Mouse (Mus musculus) midbrain, embryonic 16.5 days (tissue): ENCODE measurements at regions not wholly inside any gene's neighbourhood (a gene's known extent, or its start where the extent isn't known, plus 50 kb on each side); places are given as distances from the start of the nearest gene placed in this dataset.
A peak's percentile ranks its signal among the peaks of the same experiment; 100 is the strongest.

Experiments used
- ATAC-seq: fragments of 200-750 bp; cut with Nextera tagmentation; 2 replicates; pipeline ENCODE4 v1.8.0; 2017; ENCODE audit warnings: moderate TSS enrichment
- H3K27ac ChIP-seq: fragments of 300-500 bp; sonication (generic); 2 replicates; pipeline ENCODE4 v1.5.1; 2014; ENCODE audit warnings: mild to moderate bottlenecking, low read length, mixed read lengths
- H3K27me3 ChIP-seq: fragments of 300-500 bp; sonication (generic); 2 replicates; pipeline ENCODE4 v1.6.1; 2014; ENCODE audit warnings: low read depth, low read length, mixed read lengths; ENCODE audit not compliant: control insufficient read depth, insufficient read depth
- H3K36me3 ChIP-seq: fragments of 300-500 bp; sonication (generic); 2 replicates; pipeline ENCODE4 v1.6.1; 2014; ENCODE audit warnings: mild to moderate bottlenecking, low read length, moderate library complexity, mixed read lengths; ENCODE audit not compliant: control insufficient read depth, insufficient read depth
- H3K4me1 ChIP-seq: fragments of 300-500 bp; sonication (generic); 2 replicates; pipeline ENCODE4 v1.6.1; 2014; ENCODE audit warnings: mild to moderate bottlenecking, low read length, mixed read lengths; ENCODE audit not compliant: control insufficient read depth, insufficient read depth
- H3K4me2 ChIP-seq: fragments of 300-500 bp; sonication (generic); 2 replicates; pipeline ENCODE4 v1.6.1; 2014; ENCODE audit warnings: mild to moderate bottlenecking, low read length, mixed read lengths
- H3K4me3 ChIP-seq: fragments of 300-500 bp; sonication (generic); 2 replicates; pipeline ENCODE4 v1.5.1; 2014; ENCODE audit warnings: low read depth, mild to moderate bottlenecking, low read length, moderate library complexity, mixed read lengths
- H3K9ac ChIP-seq: fragments of 300-500 bp; sonication (generic); 2 replicates; pipeline ENCODE4 v1.6.1; 2014; ENCODE audit warnings: low read depth, low read length, mixed read lengths
- H3K9me3 ChIP-seq: fragments of 300-500 bp; sonication (generic); replicated peaks from 2 replicates; pipeline ENCODE4 v1.6.1; 2014; ENCODE audit warnings: mild to moderate bottlenecking, low read length, mixed read lengths; ENCODE audit not compliant: control insufficient read depth, poor library complexity, severe bottlenecking
- WGBS: fragments of 180-500 bp; shearing (Covaris S2); extraction: QIAGEN DNeasy Blood & Tissue Kit; methylation state at CpG from one replicate; pipeline ENCODE4 v1.1.7; 2014; 5-methylcytosine and 5-hydroxymethylcytosine counted together

DNA sequence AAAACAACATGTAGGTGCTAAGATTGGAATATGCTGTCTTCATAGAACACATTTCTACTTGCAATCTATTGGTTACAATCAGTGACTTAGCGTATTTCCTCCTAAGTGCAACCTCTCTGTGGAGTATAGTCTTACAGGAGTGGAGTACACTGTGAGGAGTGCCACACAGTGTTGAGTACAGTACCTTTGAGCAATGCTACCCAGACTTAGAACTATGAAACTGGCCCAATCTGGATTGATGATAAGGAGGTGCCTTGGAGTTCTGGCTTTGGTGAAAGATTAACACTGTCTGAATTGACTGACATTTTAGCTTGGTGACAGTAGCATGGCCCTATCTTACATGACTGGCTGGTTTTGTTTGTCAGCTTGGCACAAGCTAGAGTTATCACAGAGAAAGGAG, 107.4 kb downstream of the Csl start:
- no peak overlapping the region for H3K9ac ChIP-seq
- WGBS: 93% methylated on average over 1 of the region's 1 CpGs
- H3K4me3 ChIP-seq: no peak overlapping the region
- no peak overlapping the region for H3K27ac ChIP-seq
- no peaks in the 10 kb centered on the region for H3K27me3 ChIP-seq
- no peaks in the 10 kb centered on the region for H3K36me3 ChIP-seq
- no peak overlapping the region for H3K4me2 ChIP-seq
- no peak for ATAC-seq
- no peaks in the 10 kb centered on the region for H3K4me1 ChIP-seq
- H3K9me3 ChIP-seq: no peaks in the 10 kb centered on the region

DNA sequence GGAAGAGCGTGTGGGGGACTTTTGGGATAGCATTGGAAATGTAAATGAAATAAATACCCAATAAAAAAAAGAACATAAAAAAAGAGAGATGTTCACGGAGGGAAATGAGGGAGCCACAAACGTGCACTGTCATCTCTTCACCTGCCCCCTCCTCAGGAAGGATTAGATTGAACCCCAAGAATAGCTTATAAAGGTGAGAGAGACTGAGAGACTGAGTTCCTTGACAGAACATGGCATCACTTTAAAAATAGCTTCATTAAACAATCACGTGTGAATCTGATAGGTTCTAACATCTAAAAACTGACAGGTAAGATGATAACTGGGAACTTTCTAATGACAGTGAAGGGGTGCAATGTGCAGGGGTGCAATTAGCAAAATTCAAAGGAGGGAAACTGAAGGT, 105.2 kb downstream of the Csl start:
- Histone ChIP-seq H3K27me3 (no peaks in the 10 kb centered on the region), H3K4me1 (no peaks in the 10 kb centered on the region), H3K4me2 (no peak overlapping the region), H3K9ac (no peak overlapping the region), H3K27ac (no peak overlapping the region), H3K4me3 (no peak overlapping the region), H3K36me3 (no peaks in the 10 kb centered on the region), H3K9me3 (no peaks in the 10 kb centered on the region)
- 79% methylated on average over 4 of the region's 4 CpGs for WGBS
- no peak for ATAC-seq

DNA sequence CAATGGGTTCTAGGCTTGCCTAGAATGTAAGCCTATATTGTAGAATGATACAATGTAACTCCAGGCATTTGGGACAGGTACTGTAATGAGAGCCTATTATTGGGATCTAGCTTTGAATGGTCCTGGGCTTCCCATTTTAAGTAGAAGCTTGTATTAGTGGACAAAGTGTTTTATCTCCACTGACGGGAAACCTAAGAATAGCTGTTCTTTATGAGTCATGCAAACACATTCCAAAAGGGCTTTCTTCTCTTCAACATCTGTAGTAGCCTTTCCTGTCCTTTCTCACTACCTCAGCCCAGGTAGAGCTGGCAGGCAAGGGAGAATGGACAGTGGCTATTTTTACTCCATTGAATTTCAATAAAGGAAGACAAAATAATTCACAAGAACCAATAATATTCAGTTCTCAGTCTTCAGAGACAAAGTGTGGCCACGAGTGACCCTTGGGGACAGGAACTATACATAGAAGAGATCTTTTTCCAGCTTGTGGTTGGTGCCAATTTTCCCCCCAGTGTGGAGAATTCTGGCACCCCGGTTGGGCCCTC, 82.8 kb downstream of the Csl start:
- Histone ChIP-seq H3K9ac (no peak overlapping the region), H3K27ac (no peak overlapping the region), H3K4me1 (no peaks in the 10 kb centered on the region; the same call in 1 of the 2 replicates), H3K36me3 (no peaks in the 10 kb centered on the region), H3K27me3 (no peaks in the 10 kb centered on the region), H3K4me2 (no peak overlapping the region), H3K9me3 (no peaks in the 10 kb centered on the region), H3K4me3 (no peak overlapping the region)
- no peak for ATAC-seq
- WGBS: 80% methylated on average over 3 of the region's 3 CpGs

DNA sequence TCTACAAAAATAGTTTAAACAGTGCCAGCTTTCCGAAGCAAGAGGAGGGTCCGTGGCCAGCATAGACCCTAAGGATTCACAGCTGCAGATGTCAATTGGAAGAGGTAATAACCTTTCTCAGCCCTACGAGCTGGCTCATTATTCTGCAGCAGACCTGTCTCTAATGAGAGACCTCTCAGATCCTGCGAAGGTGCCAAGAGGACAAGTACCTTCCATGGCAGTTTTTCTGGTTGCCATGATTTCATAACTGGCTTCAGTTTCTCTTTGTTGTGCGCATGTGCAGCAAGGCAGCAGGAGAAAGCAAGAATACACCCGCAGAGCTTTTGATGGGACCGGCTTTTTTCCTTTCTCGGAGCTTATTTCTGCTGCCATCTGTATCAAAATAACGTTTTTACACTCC, 81.4 kb downstream of the Csl start:
- H3K4me1 ChIP-seq: peaks cover 4% of the 10 kb centered on the region; the same call in 1 of the 2 replicates
- no peak overlapping the region for H3K4me3 ChIP-seq
- H3K9ac ChIP-seq: no peak overlapping the region
- no peaks in the 10 kb centered on the region for H3K36me3 ChIP-seq
- H3K27me3 ChIP-seq: no peaks in the 10 kb centered on the region
- H3K27ac ChIP-seq: 0 out of 2 replicates have a peak overlapping the region, but pooled peaks have one; percentile 10
- peak; percentile 58; the same call in 1 of the 2 replicates for ATAC-seq
- H3K4me2 ChIP-seq: no peak overlapping the region
- no peaks in the 10 kb centered on the region for H3K9me3 ChIP-seq
- WGBS: 60% methylated on average over 9 of the region's 9 CpGs

DNA sequence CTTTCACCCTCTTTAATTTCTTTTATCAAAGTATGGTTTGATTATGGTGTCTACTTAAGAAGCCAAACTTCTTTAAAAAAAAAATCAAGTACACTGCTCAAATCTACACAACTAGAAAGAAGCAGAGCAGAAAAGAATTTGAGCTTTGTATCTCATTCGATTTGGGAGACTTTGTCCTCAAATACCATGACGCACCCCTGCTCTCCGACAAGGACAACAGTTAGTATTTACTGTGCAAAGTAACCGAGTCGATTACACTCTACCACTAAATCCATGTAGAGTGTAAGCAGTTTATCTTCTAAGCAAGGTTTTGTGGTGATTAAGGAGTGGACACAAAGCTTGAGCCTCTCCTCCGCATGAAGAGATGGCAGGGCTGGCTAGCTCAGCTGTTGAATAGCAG, 79.6 kb downstream of the Csl start:
- no peak overlapping the region for H3K27ac ChIP-seq
- no peak overlapping the region for H3K4me3 ChIP-seq
- H3K9me3 ChIP-seq: no peaks in the 10 kb centered on the region
- H3K36me3 ChIP-seq: no peaks in the 10 kb centered on the region
- no peak for ATAC-seq
- WGBS: 77% methylated on average over 6 of the region's 6 CpGs
- H3K27me3 ChIP-seq: no peaks in the 10 kb centered on the region
- no peak overlapping the region for H3K4me2 ChIP-seq
- peaks cover 4% of the 10 kb centered on the region; the same call in 1 of the 2 replicates for H3K4me1 ChIP-seq
- H3K9ac ChIP-seq: no peak overlapping the region

DNA sequence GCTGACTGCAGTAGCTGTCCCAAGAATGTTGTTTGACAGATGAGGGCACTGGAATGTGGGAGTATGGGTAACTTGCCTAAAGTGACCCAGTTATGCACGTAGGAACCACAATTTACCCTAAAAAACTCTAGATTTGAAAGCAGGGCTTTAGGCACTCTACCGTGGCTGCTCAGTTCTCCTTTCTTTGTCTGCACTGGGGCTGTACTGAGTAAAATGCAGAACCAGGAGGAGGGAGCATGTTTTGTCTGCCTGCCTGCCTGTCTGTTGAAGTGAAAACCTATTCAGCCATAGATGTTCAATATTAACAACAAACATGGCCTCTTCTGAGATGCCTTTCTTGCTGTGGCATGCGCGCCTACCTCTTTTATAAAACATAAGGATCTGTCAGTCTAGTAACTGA, 77.5 kb downstream of the Csl start:
- no peak overlapping the region for H3K4me3 ChIP-seq
- no peak overlapping the region for H3K4me2 ChIP-seq
- peak overlapping the region; percentile 49; the same call in 1 of the 2 replicates for H3K27ac ChIP-seq
- H3K4me1 ChIP-seq: peaks cover 4% of the 10 kb centered on the region; the same call in 1 of the 2 replicates
- no peaks in the 10 kb centered on the region for H3K36me3 ChIP-seq
- no peaks in the 10 kb centered on the region for H3K9me3 ChIP-seq
- ATAC-seq: no peak
- no peaks in the 10 kb centered on the region for H3K27me3 ChIP-seq
- WGBS: 33% methylated on average over 4 of the region's 4 CpGs
- no peak overlapping the region for H3K9ac ChIP-seq

DNA sequence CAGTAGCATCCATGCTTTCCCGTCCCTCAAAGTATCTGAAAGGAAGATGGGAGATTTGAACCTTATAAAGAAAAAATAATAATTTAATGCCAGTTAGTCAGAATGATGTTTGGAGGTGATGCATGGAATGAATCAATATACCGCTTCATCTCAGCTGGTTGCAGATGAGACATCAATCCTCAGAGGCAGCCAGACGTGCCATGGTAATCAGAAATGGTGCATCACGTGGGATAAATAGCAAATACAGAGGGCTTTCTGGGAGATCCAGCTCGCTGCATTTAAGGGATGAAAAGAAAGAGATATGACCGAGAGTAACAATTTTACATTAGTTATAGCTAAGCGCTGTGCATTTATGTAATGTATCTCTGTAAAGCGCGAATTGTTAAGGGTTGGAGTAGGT, 77.1 kb downstream of the Csl start:
- ATAC-seq: no peak
- peaks cover 4% of the 10 kb centered on the region; the same call in 1 of the 2 replicates for H3K4me1 ChIP-seq
- no peak overlapping the region for H3K4me3 ChIP-seq
- 58% methylated on average over 9 of the region's 9 CpGs for WGBS
- no peaks in the 10 kb centered on the region for H3K27me3 ChIP-seq
- no peaks in the 10 kb centered on the region for H3K36me3 ChIP-seq
- 0 out of 2 replicates have a peak overlapping the region, but pooled peaks have one; percentile 33 for H3K27ac ChIP-seq
- no peaks in the 10 kb centered on the region for H3K9me3 ChIP-seq
- no peak overlapping the region for H3K9ac ChIP-seq
- no peak overlapping the region for H3K4me2 ChIP-seq

DNA sequence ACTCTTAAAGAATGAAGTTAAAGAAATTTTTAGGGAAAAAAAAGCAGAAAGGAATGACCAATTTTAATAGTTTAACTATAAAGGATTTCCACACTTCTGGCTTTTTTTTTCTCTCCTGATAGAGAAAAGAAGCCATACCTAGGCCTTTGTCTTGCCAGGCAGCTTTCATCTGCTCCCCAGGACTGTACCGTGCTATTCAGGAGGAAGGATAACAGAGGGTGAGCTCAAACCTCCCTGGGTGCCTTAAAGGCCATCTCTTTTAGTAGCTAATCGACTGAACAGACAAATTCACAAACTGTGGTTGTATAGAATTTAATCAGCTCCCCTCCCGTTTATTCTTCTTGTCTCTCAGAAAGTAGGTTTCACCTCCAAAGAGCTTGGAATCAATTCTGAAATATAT, 76.1 kb downstream of the Csl start:
- Histone ChIP-seq H3K9ac (no peak overlapping the region), H3K4me1 (peaks cover 4% of the 10 kb centered on the region; the same call in 1 of the 2 replicates), H3K27me3 (no peaks in the 10 kb centered on the region), H3K4me2 (no peak overlapping the region), H3K27ac (no peak overlapping the region), H3K9me3 (no peaks in the 10 kb centered on the region), H3K4me3 (no peak overlapping the region), H3K36me3 (no peaks in the 10 kb centered on the region)
- ATAC-seq: peak; percentile 74; the same call in 1 of the 2 replicates
- 11% methylated on average over 3 of the region's 3 CpGs for WGBS

DNA sequence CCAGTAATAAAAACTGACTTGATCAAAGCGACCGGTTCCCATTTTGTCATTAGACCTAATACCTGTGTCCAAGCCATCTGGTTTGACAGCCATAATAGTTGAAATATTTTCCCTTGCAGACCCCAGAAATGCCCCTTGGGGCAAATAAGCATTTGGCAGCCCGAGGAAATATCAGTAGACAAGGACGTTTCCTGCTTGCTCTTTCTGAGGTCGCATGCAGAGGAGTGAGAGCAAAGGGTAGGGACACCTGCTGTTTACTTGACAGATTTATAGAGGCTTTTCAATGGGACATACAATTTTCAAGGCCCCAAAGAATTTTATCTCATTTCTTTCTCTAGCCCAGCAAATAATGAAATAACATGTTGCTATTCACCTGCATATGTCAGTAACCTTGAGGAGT, 73.5 kb downstream of the Csl start:
- no peaks in the 10 kb centered on the region for H3K27me3 ChIP-seq
- WGBS: 52% methylated on average over 5 of the region's 5 CpGs
- H3K4me2 ChIP-seq: no peak overlapping the region
- peaks cover 4% of the 10 kb centered on the region; the same call in 1 of the 2 replicates for H3K4me1 ChIP-seq
- no peaks in the 10 kb centered on the region for H3K9me3 ChIP-seq
- H3K27ac ChIP-seq: no peak overlapping the region
- no peak for ATAC-seq
- H3K4me3 ChIP-seq: no peak overlapping the region
- H3K9ac ChIP-seq: no peak overlapping the region
- no peaks in the 10 kb centered on the region for H3K36me3 ChIP-seq
